Mouse (Mus musculus) CD4-positive helper T cell, adult 2 months (primary cell): ENCODE results near the gene Trim14.

Experiments
- DNase-seq: peaks from one replicate; pipeline ENCODE4 v3.0.0-alpha.2; 2012; ENCODE audit warnings: low read depth, missing footprints, low spot score

Trim14 gene

GRCm38 (mm10) chr4:46527558-46527926 is 8.4 kb downstream of the Trim14 start:
- peak; percentile 53 for DNase-seq

DNA sequence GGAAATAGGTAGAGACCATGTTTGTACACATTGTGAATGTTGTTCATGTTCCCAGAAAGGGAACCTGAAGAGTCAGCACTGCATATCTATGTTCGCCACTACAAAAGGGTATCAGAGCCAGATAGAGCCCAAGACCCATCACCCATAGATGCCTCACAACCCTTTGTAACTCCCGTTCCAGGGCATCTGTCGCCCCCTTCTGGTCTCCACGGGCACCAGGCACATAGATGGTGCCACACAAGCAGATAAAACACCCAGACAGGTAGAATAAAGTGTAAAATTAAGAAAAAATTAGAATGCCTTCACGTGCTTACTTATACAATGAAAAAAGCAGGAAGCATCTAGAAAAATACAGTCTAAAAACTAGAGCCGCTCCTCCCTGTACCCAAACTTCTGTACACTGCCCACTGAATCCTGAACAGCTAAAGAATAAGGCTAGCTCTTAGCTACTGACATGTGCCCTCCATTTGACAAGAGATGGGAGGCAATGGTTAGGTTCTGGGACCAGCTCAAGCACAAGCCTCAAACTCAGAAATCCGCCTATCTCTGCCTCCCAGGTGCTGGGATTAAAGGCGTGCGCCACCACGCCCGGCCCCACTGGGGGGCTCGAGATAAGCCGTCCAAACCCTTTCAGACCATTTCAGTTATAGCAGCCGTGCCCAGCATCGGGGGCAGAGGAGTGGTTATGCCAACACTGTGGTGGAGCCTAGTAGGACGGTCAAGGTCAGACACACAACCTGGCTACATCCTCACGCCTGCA is 9.0 kb downstream of the Trim14 start:
- peak; percentile 67 for DNase-seq

DNA sequence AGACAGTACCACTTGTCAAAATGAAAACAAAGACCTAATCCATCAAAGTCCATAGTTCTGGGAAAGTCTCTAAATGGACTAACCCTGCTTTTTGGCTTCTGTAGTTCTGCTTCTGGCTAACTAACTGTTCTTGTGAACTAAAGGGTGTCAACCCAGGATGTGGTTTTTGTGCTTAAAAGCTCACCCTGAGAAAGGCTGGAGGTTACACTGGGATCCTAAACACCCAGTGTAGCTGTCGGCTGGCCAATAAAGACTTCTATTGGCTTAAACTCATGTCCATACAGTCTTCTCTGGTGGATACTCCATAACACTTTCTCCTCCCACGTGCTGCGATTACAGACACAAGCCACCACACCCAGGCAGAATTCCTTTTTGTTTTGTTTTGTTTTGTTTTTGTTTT is 9.7 kb downstream of the Trim14 start:
- DNase-seq, result peak; percentile 65

DNA sequence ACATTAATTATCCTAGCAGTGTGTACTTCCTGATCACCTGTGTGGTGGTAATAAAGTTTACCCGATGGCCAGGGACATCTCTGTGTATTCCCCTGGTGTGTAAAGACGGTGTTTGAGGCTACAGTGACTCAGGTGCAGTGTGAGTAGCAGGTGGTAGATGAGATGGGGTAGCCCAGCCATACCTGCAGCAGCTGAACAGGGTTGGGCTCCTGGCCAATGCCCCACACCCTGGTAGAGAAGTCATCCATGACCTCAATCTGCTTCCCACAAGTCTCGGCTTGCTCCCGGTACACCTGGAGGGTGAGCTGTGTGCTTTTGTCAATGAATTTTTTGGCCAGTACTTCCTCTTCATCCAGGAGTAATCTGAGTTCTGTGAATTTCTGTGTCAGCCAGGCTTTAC is 12.6 kb downstream of the Trim14 start:
- DNase-seq, result no peak

DNA sequence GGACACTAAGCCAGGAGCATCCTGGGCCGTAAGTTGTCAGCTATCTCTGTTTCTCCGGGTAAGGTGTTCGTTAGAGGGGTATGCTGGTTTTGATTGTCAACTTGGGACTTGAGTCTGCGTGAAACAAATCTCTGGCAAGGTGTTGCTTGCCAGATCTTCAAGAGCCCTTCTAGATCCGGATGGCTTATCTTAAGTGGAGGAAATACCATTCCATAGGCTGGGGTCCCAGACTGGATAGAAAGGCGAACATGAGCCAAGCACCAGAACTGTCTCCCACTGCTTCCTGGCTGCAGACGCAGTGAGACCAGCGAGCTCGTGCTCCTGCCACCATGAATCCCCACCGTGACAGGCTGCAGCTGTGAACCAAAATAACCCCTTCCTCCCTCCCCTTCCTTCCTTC is 14.5 kb downstream of the Trim14 start:
- no peak for DNase-seq

DNA sequence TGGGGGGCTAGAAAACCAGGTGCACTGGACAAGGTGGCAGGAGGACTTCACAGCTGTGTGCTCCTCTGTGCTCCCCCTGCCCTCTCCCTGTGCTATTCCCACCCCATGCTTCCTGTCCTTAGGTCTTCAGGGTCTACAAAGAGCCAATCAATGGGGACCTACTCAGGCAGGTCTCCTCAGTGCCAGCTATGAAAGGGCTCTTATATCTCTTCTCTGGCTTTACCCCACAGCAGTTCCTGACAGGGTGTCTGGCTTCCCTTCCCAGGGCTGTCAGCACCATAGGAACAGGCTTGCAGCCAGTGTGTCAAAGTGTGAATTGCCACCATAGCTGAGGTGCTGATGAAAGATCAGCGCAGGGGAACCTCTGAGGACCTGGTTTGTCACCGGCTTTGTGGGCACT is 15.4 kb downstream of the Trim14 start:
- DNase-seq, result no peak

- peak; percentile 88 for DNase-seq
These were observed 28.0 kb downstream of the Trim14 start for GRCm38 (mm10) chr4:46507736-46508460.

- peak; percentile 91 for DNase-seq
These were observed 28.9 kb downstream of the Trim14 start for GRCm38 (mm10) chr4:46506801-46507610.

DNA sequence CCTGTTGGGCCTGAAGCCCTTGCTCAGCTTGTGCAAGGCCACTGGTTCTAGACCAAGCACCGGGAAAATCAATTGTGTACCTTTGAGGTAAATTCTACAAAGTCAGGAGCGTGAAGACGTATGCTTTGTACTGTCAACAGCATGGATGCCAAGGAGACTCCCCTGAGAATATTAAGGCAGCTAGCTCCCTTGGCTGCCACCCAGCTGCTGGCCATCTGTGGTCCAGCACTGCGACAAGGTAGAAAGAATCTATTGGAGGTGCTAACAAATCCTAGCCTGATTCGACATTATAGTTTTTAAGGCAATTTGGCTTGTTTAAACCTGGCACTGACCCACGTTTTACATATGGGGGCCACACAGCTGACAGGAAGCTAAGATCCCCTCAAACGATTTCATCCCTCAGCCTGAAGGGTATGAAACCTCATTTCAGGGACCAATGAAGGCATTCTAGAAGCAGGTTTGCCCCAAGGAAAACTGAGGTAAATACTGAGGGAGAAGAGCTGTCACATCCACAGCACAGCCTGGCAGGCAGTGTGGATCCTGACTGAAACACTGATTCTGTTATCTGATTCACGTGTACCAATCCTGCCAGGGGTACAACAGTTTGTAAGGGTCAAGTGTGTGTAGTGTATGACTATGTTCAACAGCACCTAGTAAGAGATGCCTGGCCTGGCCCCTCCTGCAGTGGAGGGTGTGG is 30.4 kb downstream of the Trim14 start:
- no peak for DNase-seq

GRCm38 (mm10) chr4:46503881-46504280 is 32.1 kb downstream of the Trim14 start:
- no peak for DNase-seq

GRCm38 (mm10) chr4:46502606-46503502 is 33.1 kb downstream of the Trim14 start:
- no peak for DNase-seq

GRCm38 (mm10) chr4:46498976-46499375 is 37.0 kb downstream of the Trim14 start:
- peak; percentile 51 for DNase-seq

GRCm38 (mm10) chr4:46498511-46498910 is 37.4 kb downstream of the Trim14 start:
- no peak for DNase-seq

- DNase-seq, result peak; percentile 80
These were observed 38.6 kb downstream of the Trim14 start for GRCm38 (mm10) chr4:46497286-46497892.

DNA sequence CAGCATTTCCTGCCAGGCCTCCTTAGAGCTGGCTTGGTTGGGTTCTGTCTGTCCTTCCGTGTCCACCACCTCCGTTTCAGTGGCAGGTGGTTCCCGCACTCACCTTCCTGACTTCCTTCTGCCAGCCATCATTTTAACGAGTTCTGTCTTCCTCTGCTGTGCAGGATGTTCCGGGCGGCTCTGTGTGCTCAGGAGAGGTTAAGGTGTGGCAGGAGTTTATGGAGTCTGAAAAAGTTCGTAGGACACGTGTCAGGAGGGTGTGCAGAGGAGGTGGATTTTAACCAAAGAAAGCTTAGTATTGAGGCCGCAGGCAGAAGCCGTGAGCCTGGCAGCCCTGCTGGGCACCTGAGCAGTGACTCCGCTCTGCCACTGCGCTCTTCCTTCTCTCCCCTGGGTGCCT is 40.4 kb downstream of the Trim14 start:
- no peak for DNase-seq

GRCm38 (mm10) chr4:46493071-46493470 is 42.9 kb downstream of the Trim14 start:
- no peak for DNase-seq

GRCm38 (mm10) chr4:46489028-46489925 is 46.7 kb downstream of the Trim14 start, which contains the start of gene Nans:
TSS of gene Nans (plus strand) at chr4:46489248.
- DNase-seq, result peak; percentile 97

DNA sequence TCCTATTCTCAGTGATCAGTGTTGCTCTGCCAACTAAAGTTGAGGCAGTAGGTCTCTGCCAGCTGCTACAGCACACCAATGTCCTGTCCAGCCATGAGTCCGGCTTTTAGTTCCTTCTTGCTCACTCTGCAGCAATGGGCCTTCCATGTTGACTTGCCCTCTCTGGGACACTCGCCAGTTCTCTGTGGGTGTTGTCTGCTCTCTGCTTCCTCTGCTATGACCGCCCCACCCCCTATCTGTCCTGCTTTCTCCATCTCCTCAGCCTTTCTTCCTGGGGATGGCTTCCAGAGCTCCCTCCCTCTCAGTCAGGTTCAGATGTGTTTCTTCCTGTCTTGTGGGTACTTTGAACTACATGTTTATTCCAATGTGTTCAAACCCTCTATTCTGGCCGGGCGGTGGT is 48.6 kb downstream of the Trim14 start:
- DNase-seq, result no peak
